Mouse (Mus musculus) left cerebral cortex, adult 2 months (tissue): ENCODE measurements at regions not wholly inside any gene's neighbourhood (a gene's known extent, or its start where the extent isn't known, plus 50 kb on each side); places are given as distances from the start of the nearest gene placed in this dataset.

ENCODE experiments used
- DNase-seq, 2 experiments: peaks; one replicate each; pipeline ENCODE4 v3.0.0; 2021 to 2022; ENCODE audit warnings: low spot score in 2 of 2, mixed read lengths in 1 of 2; ENCODE audit errors: extremely low spot score in 1 of 2
- H3K27ac ChIP-seq: fragments of 200-600 bp; 2 replicates; pipeline ENCODE4 v1.8.1; 2022
- H3K4me3 ChIP-seq: fragments of 200-600 bp; 2 replicates; pipeline ENCODE4 v1.8.1; 2022
- CTCF ChIP-seq: fragments of 200-600 bp; IDR thresholded peaks from 2 replicates; pipeline ENCODE4 v1.8.1; 2022; ENCODE audit warnings: antibody characterized with exemption, mild to moderate bottlenecking, moderate library complexity
- intact Hi-C: fragments of 180-260 bp; cut with DNase I; formaldehyde crosslinking; loops from one replicate; pipeline ENCODE4 v1.15.1; 2025
- microRNA-seq, 2 experiments: library from miRNA; unstranded; fragments of <30 nt; microRNA quantifications; one replicate each; pipeline ENCODE4 v1.2.0; 2021

DNA sequence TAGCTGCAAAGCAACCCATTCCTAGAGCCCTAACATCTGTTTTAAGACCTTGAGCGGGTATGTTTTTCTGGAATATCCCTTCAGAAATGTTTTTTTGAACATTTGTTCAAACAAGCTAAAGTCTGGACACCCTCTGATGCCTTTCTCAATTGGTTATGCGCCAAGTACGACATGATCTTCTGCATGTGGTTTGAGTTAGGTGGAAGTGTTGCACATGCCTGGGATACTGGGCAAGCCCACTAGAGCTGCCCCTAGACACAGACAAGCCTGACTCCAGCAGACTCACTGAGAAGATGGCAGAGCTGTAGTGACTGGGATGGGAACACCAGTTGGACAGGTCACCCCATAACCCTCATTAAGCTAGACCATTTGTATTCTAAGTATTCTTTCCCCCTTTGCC lies 153.2 kb upstream of the Cypt2 start:
- Histone ChIP-seq H3K4me3 (no peak overlapping the region), H3K27ac (no peak overlapping the region)
- DNase-seq, result no peak
- no peak for TF ChIP-seq CTCF
- intact Hi-C loops, result no loop called here

DNA sequence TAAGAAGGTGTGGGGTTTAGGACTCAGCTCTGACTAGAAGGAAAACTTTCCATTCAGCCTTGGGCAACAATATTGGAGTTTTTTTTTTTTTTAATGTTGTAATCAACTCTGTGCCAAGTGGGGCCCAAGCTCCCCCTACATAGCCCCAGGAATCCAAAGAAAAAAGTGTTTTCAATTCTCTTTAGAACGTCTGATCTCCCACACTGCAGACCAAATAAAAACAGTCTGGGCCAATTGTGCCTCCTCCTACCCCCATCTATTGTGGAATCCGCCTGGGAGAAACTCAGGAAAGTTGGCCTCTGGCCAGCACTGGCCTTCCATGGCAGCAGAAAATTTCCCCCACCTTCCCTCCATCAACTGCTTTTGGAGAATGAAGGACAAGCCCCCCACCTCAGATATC lies 133.3 kb upstream of the Cypt2 start:
- TF ChIP-seq CTCF, result no peak
- intact Hi-C loops, result no loop called here
- Histone ChIP-seq H3K27ac (no peak overlapping the region), H3K4me3 (no peak overlapping the region)
- no peak for DNase-seq

DNA sequence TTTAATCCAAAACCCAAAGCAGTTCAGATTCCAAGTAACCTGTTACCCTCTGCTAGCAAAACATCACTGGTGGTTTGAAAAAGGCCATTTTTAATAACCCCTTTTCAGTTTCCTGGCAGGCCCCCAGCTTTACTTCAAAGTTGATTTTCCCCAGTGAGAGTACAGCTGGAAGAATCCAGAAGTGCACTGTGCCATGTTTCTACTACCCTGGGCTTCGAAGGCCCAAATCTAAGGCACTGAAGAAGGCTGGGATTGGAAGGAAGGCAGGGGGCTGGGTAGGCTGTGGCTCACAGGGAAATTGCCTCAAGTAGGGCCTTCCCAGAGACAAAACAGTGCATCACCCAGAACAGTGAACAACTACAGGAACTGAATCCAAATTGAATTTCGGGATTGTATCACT lies 131.6 kb upstream of the Cypt2 start:
- no peak for TF ChIP-seq CTCF
- no peak overlapping the region for H3K4me3 ChIP-seq
- no peak for DNase-seq
- intact Hi-C loops, result no loop called here
- no peak overlapping the region for H3K27ac ChIP-seq

DNA sequence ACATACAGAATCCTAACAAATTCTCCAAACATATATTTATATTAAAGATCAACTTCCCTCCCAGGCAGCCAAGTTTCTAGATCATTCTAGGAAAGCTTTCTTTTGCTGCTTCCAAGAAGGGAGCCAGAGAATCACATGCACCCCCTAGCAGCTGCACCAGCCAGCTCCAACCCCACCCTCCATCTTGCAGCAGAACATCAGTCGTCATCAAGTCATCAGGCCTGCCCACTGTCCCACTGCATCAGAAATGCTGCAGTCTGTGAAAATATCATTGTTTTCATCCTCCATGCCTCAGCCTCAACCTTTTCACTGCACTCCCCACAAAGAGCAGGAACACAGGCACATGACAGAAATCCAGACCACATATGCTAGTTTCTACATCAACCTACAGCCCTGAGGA lies 109.1 kb upstream of the Cypt2 start:
- peak in 1 of 2 experiments; percentile 9 for DNase-seq
- Histone ChIP-seq H3K4me3 (peak overlapping the region; percentile 46), H3K27ac (peak overlapping the region; percentile 93)
- no peak for TF ChIP-seq CTCF
- intact Hi-C loops, result no loop called here

DNA sequence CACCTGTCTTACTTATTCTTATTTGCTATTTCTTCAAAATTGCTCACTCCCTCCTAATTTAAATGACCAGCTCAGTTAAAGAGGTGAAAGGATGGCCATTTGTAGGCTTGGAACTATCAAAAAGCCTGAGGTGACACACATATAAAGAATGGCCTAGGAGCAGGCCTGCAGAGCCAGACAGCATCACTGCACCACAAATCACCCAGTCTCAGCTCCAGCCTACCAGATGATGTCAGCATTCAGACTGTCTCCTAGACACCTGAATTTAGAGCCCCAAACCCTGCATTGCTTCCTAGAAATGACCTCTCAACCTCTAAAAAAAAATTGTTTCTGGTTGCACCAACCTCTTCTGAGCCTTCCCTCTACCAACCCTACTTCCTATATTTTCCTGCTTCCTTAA lies 108.5 kb upstream of the Cypt2 start:
- Histone ChIP-seq H3K27ac (peak overlapping the region; percentile 93), H3K4me3 (peak overlapping the region; percentile 46)
- TF ChIP-seq CTCF, result no peak
- intact Hi-C loops, result no loop called here
- no peak for DNase-seq

DNA sequence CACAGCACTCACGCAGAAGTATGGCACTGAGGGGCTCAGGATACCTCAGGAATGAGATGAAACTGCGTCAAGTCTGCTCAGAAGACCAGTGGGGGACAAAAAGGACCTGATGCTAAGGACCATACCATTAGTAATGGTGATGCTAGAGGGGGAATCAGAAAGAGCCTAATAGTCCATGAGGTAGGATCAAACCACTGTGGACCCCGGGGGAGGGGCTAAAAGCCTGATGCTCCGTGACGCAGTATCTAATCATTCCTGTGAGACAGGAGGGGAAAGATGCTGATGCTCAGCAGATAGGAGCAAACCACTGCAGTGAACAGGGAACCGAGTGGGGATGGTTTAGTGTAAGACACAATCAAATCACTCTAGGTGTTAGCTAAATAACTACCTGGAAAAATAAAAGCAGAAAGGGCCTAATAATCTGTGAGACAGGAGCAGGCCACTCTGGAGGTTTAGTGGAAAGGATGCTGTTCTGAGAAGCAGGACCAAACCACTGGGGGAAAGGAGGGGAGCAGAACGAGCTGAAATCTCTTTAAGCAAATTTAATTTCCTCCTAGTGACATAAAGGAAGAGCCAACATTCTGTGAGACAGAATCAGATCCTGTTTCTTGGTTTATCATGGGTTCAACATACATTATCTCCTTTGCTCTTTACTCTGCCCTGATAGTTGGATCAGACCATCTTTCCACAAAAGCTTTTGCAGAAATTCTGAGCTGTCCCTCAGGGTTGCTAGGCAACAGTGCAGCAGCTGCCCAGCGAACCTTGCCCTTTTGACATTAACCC lies 107.7 kb upstream of the Cypt2 start:
- intact Hi-C loops, result no loop called here
- H3K4me3 ChIP-seq, result peak overlapping the region; percentile 46
- no peak for TF ChIP-seq CTCF
- peak overlapping the region; percentile 93 for H3K27ac ChIP-seq
- peak; percentile 65 to 78 for DNase-seq

DNA sequence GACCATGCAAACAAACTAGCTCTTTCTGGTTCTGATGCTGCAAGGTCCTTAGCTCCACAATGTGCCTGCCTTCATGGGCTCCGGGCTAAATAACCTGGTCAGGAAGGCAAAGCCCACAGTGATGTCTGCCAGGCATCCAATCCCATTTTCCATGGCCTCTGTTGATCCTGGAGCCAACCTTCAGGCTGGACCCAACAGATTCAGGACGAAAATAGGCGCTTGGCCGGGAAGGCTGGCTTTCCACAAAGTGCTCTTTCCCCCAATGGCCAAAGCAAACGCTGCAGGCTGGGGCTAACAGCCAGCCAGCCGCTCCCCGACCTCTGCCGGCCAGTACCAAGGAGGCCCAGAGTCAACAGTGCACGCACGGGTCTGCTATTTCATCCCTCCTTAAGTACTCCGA lies 106.3 kb upstream of the Cypt2 start:
- no peak for TF ChIP-seq CTCF
- H3K27ac ChIP-seq, result no peak overlapping the region
- intact Hi-C loops, result no loop called here
- no peak for DNase-seq
- no peak overlapping the region for H3K4me3 ChIP-seq

DNA sequence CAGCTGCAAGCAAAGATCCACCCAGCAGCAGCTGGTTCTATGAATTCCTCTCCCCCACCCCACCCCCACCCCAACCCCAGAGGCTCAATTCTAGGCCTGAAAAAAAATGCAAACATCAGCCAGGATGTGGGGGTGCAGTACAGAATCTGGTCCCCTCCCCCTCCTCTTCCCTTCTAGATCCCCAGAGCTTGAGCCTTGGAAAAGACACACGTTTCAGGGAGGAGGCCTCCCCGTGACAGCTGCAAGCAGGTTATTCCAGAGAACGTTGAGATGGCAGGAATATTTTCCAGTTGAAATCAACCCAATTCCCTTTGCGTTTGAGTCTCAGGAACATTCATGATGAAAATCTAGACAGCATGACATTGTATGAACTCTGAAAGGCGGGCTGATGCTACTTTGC lies 86.2 kb upstream of the Cypt2 start:
- Histone ChIP-seq H3K27ac (no peak overlapping the region), H3K4me3 (no peak overlapping the region)
- no peak for DNase-seq
- TF ChIP-seq CTCF, result no peak
- intact Hi-C loops, result no loop called here

DNA sequence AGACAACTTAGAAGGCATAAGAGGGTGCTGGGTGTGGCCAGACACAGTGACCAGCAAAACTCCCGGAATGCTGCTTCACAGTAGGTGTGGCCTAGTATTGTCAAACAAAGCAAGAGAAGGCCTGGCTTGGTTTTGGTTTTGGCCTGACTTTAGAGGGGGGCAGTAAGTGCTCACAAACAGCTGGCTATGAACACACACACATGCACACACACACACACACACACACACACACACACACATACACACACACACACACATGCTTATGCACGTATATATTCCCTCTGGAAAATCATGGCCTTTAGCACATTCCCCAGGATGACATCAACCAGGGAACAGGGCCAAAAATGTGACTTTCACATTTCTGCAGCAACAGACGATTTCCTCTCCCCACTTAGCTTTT lies 78.6 kb upstream of the Cypt2 start:
- intact Hi-C loops, result no loop called here
- TF ChIP-seq CTCF, result no peak
- H3K27ac ChIP-seq, result no peak overlapping the region
- H3K4me3 ChIP-seq, result no peak overlapping the region
- DNase-seq, result no peak

Small RNA genes lying in the stretch of these regions (microRNA-seq; reads per million reads assigned to microRNA genes)
- 110 to 138 reads per million in 2 experiments for gene Mir325
